Mouse (Mus musculus) cerebellum, postnatal 14 days (tissue): ENCODE measurements around the gene Pnmal2.

Experiments used
- DNase-seq, 2 experiments: peaks; one replicate each; pipeline ENCODE4 v3.0.0; 2021; ENCODE audit warnings: mixed read lengths in 2 of 2

Pnmal2 gene

DNA sequence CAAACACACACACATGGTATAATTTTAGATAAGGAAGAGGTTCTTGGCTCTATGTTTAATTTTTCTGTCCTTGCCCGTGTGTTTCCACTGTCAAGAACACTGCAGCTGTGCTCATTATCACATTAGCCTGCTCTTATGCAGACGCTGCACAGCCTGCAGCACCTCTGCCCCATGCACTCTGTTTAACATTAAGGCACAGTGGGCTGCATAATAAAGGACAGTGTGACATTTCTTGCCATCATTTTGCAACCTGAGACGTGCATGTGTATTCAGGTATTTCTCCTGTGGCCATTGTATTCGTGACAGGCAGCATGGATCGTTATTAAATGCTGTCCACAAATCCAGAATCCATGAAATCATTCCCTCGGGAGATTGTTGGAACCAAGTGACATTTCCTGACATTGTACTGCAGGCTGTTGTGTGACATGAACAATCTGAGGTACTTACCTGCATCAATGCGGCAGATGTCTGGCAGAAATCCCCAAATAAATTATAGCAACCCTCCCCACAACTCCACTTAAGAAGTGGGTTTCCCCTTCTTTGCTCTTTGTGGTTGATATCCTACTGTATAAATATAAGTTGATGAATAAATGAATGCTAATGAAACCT is 43.2 kb downstream of the Pnmal2 start:
- no peak for DNase-seq

- DNase-seq, result peak in 1 of 2 experiments; percentile 67
These were observed 43.9 kb downstream of the Pnmal2 start for GRCm38 (mm10) chr7:16988405-16988804.

- DNase-seq, result no peak
These were observed 45.7 kb downstream of the Pnmal2 start for GRCm38 (mm10) chr7:16990006-16990744.

DNA sequence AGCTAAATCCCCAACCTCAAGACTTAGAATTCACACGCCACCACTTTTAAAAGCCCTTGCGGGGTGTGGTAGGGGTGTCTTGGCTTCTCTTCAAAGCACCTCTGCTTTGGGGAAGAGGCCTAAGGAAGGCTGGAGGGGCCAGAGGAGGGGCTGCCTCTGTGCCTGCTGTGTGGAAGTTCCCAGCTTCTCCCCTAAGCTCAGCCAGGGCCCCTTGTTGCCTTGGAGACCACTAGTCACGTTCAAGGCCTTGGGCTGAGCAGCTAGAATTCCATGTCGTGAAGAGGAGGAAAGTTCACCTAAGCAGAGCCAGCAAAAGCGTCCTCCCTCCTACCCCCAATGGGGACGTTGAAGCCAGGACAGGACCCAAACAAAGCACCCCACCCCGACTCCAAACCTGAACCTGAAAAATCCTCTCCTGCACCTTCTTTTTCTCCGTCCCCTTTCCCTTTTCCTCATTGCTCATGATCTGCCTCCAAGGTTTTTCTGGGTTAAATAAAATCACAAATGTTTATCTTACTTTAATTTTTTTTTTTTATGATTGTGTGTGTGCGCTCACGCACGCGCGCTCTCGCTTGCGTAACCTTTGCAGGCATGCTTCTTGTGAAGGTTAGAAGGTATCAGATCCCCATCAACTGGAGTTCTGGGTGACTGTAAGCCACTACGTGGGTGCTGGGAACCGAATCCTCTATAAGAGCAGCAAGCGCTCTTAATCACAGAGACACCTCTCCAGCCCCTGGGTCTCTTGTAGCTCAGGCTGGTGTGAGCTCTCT is 47.4 kb downstream of the Pnmal2 start:
- DNase-seq, result no peak

DNA sequence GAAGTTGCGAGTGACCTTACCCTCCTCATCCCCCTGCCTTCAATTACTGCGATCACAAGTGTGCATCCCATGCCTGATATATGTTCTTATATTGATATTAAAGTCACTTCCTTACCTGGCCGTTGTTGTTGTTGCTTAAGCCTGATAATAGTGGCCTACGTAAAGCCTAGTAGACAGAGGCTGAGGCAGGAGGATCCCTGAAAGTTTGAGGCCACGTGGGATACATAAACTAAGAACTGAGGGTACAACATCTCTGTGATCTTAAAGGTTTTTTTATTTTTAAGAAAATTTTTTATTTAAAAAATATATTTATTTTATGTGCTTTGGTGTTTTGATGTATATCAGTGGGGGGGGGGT is 47.9 kb downstream of the Pnmal2 start, which contains the start of gene Ccdc8:
TSS of gene Ccdc8 (plus strand) at position 258 of the 357 bp plus-strand sequence.
- no peak for DNase-seq

DNA sequence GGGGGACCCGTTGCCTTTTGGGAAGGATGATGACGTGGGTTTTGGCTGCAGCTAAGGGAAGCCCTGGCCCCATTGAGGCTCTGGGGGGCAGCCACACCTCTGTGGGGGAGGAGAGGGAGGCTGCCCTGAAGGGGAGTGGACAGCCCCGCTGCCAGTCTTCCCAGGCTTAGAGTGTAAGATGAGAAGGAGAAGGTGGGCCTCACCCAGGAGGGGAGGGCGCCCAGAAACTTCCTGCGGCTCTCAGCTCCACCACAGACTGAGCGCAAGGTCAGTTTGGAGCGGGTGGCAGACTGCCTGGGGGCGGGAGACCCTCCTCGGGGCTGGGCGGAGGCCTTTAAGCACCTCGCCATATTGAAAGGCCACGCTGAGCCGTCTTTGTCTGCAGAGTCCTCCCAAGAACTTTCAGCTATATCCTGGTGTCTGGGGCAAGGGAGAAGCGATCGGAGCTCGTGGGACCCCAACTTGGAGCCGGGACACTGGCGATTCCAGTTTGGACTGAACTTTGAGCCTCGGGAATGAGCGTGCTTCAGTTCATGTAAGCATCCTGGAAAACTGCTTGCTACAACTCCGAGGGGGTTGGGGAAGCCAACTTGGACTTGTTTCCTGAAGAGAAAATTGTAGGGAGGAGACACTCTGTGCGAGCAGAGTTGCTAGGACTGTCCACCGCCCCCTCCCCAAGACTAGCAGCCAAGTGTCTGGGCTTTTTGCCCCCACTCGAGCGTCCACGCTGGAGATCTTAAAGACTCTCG is 49.3 kb downstream of the Pnmal2 start:
- no peak for DNase-seq

DNA sequence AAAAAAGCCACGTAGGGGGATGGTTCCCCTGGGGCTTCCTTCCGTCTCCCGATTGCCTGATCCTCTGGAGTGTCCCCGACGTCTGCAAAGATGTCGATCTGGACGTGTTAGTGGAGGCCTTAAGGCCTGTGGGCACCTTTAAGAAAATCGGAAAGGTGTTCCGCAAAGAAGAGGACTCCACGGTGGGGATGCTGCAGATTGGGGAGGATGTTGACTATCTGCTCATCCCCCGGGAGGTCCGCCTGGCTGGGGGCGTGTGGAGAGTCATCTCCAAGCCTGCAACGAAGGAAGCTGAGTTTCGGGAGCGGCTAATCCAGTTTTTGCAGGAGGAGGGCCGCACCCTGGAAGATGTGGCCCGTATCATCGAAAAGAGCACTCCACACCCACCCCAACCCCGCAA is 49.9 kb downstream of the Pnmal2 start:
- no peak for DNase-seq

DNA sequence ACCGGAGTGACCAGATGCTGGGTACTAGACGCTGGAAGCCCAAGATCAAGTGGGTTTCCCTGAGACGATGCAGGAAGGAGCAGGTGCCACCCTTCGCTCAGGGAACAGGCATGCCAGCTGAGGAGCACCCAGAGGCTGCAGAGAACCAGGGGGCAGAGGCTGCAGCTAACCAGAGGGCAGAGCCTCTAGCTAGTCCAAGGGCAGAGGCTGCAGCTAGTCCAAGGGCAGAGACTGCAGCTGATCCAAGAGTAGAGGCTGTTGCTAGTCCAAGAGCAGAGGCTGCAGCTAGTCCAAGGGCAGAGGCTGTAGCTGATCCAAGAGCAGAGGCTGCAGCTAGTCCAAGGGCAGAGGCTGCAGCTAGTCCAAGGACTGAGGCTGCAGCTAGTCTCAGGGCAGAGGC is 50.9 kb downstream of the Pnmal2 start:
- DNase-seq, result no peak
